In genomic region chr9:55511521-55511993, GRCm38 (mm10) we compare ENCODE assay signal across 9 mouse cellular contexts. TPM values are rescaled to one million over a fixed set of nuclear protein-coding genes. Genes with fewer than 3 reads are reported as not detected.
DNase-seq lines count a peak whose midpoint lies in the region; ATAC-seq and TF ChIP-seq lines count a peak whose summit lies in the region.
"Had no signal": no experiment of that assay in that cellular context is flagged by ENCODE, and none has a peak within 500 bp of the region (broad histone marks: within the 10 kb centered on the region; RNA-seq: fewer than 3 reads in every experiment).

No protein-coding gene starts in this region.

- H3K9ac ChIP-seq in forebrain, embryonic 13.5 days, result peak overlapping the region; percentile 88
- peak overlapping the region; percentile 97 for H3K9ac ChIP-seq in intestine, embryonic 16.5 days (ENCODE audit: low read depth, low read length)
- H3K9ac ChIP-seq in lung, embryonic 14.5 days, result peak overlapping the region; percentile 81
- peak overlapping the region; percentile 82 for H3K9ac ChIP-seq in neural tube, embryonic 15.5 days (replicated peaks)

- WGBS in forebrain, embryonic 13.5 days, result under 1% methylated on average over 32 of the region's 32 CpGs
- WGBS in intestine, embryonic 16.5 days, result 0% methylated on average over 32 of the region's 32 CpGs
- WGBS in lung, embryonic 14.5 days, result under 1% methylated on average over 26 of the region's 32 CpGs
- WGBS in neural tube, embryonic 15.5 days, result under 1% methylated on average over 32 of the region's 32 CpGs

- peak overlapping the region; percentile 84 for H3K4me3 ChIP-seq in forebrain, embryonic 13.5 days
- H3K4me3 ChIP-seq in intestine, embryonic 16.5 days (ENCODE audit: low read length), result peak overlapping the region; percentile 88
- peak overlapping the region; percentile 85 for H3K4me3 ChIP-seq in lung, embryonic 14.5 days (ENCODE audit: low read depth, low read length)
- H3K4me3 ChIP-seq in neural tube, embryonic 15.5 days (replicated peaks), result peak overlapping the region; percentile 77

- peak overlapping the region; percentile 72 for H3K27ac ChIP-seq in forebrain, embryonic 13.5 days
- peak overlapping the region; percentile 92 for H3K27ac ChIP-seq in intestine, embryonic 16.5 days (ENCODE audit: low read length)
- H3K27ac ChIP-seq in lung, embryonic 14.5 days (ENCODE audit: low read depth), result peak overlapping the region; percentile 88
- H3K27ac ChIP-seq in neural tube, embryonic 15.5 days (replicated peaks), result peak overlapping the region; percentile 85

- DNase-seq in right cerebral cortex, adult 18-20 months, result peak; percentile 26
- DNase-seq in right cerebral cortex, postnatal 25 days, result no peak
- peak; percentile 64 for DNase-seq in adrenal gland, postnatal 25 days
- peak; percentile 73 for DNase-seq in lung, embryonic 14.5 days
- DNase-seq in cerebellum, adult 11-12 months, result no peak

- peaks cover 16% of the 10 kb centered on the region for H3K27me3 ChIP-seq in forebrain, embryonic 13.5 days
- no peaks in the 10 kb centered on the region for H3K27me3 ChIP-seq in intestine, embryonic 16.5 days (replicated peaks; ENCODE audit: control insufficient read depth, insufficient read depth, low read length)
- no peaks in the 10 kb centered on the region for H3K27me3 ChIP-seq in lung, embryonic 14.5 days (ENCODE audit: insufficient read depth, low read length)
- peaks cover 27% of the 10 kb centered on the region for H3K27me3 ChIP-seq in neural tube, embryonic 15.5 days (replicated peaks)

- no peaks in the 10 kb centered on the region for H3K9me3 ChIP-seq in forebrain, embryonic 13.5 days (replicated peaks)
- H3K9me3 ChIP-seq in intestine, embryonic 16.5 days (ENCODE audit: control insufficient read depth, low read length), result no peaks in the 10 kb centered on the region
- H3K9me3 ChIP-seq in lung, embryonic 14.5 days (ENCODE audit: low read depth, low read length), result no peaks in the 10 kb centered on the region
- no peaks in the 10 kb centered on the region for H3K9me3 ChIP-seq in neural tube, embryonic 15.5 days (replicated peaks)

- peak; percentile 64 for ATAC-seq in forebrain, embryonic 13.5 days
- ATAC-seq in intestine, embryonic 16.5 days, result peak; percentile 81
- ATAC-seq in lung, embryonic 14.5 days (ENCODE audit: insufficient read depth), result peak; percentile 78
- peak; percentile 81 for ATAC-seq in neural tube, embryonic 15.5 days (ENCODE audit: low FRiP score)

- H3K4me1 ChIP-seq in forebrain, embryonic 13.5 days, result peaks cover 11% of the 10 kb centered on the region
- H3K4me1 ChIP-seq in intestine, embryonic 16.5 days (ENCODE audit: control insufficient read depth, insufficient read depth, low read length), result peaks cover 8% of the 10 kb centered on the region; the same call in 1 of the 2 replicates
- H3K4me1 ChIP-seq in lung, embryonic 14.5 days (ENCODE audit: insufficient read depth), result no peaks in the 10 kb centered on the region
- peaks cover 18% of the 10 kb centered on the region for H3K4me1 ChIP-seq in neural tube, embryonic 15.5 days

- TF ChIP-seq CTCF in lung, embryonic 14.5 days (IDR thresholded peaks at IDR 0.05; ENCODE audit: low read depth), result no peak

- H3K4me2 ChIP-seq in forebrain, embryonic 13.5 days, result peak overlapping the region; percentile 93
- H3K4me2 ChIP-seq in intestine, embryonic 16.5 days (ENCODE audit: low read depth, low read length), result peak overlapping the region; percentile 55
- peak overlapping the region; percentile 71 for H3K4me2 ChIP-seq in lung, embryonic 14.5 days
- peak overlapping the region; percentile 98 for H3K4me2 ChIP-seq in neural tube, embryonic 15.5 days

- no peaks in the 10 kb centered on the region for H3K36me3 ChIP-seq in forebrain, embryonic 13.5 days (ENCODE audit: poor library complexity, severe bottlenecking)
- no peaks in the 10 kb centered on the region for H3K36me3 ChIP-seq in intestine, embryonic 16.5 days (ENCODE audit: control insufficient read depth, insufficient read depth, low read length)
- no peaks in the 10 kb centered on the region for H3K36me3 ChIP-seq in lung, embryonic 14.5 days (ENCODE audit: insufficient read depth)
- no peaks in the 10 kb centered on the region for H3K36me3 ChIP-seq in neural tube, embryonic 15.5 days

RNA-seq across cellular contexts. Expression of gene Etfa, which starts 0.5 kb away (rescaled TPM):
- total RNA-seq in adrenal gland, postnatal 25 days (2021), result 473 and 491 TPM in 2 replicates
- 119 and 129 TPM in 2 replicates for polyA plus RNA-seq in forebrain, embryonic 13.5 days (2015; fragmentation: Nextera tagmentation; extraction: Ambion mirVana)
- 347 and 353 TPM in 2 replicates for polyA plus RNA-seq in intestine, embryonic 16.5 days (2015; fragmentation: Nextera tagmentation; extraction: Ambion mirVana)
- polyA plus RNA-seq in lung, embryonic 14.5 days (2014; fragmentation: Nextera tagmentation; extraction: Ambion mirVana), result 194 and 201 TPM in 2 replicates
- 100 and 139 TPM in 2 replicates for polyA plus RNA-seq in neural tube, embryonic 15.5 days (2015; fragmentation: Nextera tagmentation; extraction: Ambion mirVana)

RNA-seq across cellular contexts. Expression of gene Isl2, which starts 26.9 kb away (rescaled TPM):
- total RNA-seq in adrenal gland, postnatal 25 days (2021), result not detected in 2 replicates
- 0.19 TPM in 1 of 2 replicates, not detected in the other for polyA plus RNA-seq in forebrain, embryonic 13.5 days (2015; fragmentation: Nextera tagmentation; extraction: Ambion mirVana)
- polyA plus RNA-seq in intestine, embryonic 16.5 days (2015; fragmentation: Nextera tagmentation; extraction: Ambion mirVana), result 2.6 and 2.8 TPM in 2 replicates
- 0.12 TPM in 1 of 2 replicates, not detected in the other for polyA plus RNA-seq in lung, embryonic 14.5 days (2014; fragmentation: Nextera tagmentation; extraction: Ambion mirVana)
- 13.7 and 18.0 TPM in 2 replicates for polyA plus RNA-seq in neural tube, embryonic 15.5 days (2015; fragmentation: Nextera tagmentation; extraction: Ambion mirVana)
- total RNA-seq: layer of hippocampus, postnatal 10 days had no signal

Comparison
In these comparisons a context has a peak if more than half of its experiments do, and no peak if none do; other contexts are left out.
1. DNase-seq: peak in right cerebral cortex, adult 18-20 months (single experiment), adrenal gland, postnatal 25 days (single experiment) and lung, embryonic 14.5 days (single experiment); none in right cerebral cortex, postnatal 25 days (single experiment) and cerebellum, adult 11-12 months (single experiment).
2. Peak in every context shown above with its lines, with median percentiles within 50 percentile points of each other: ATAC-seq, H3K27ac ChIP-seq, H3K4me2 ChIP-seq, H3K4me3 ChIP-seq and H3K9ac ChIP-seq.